Mouse (Mus musculus) forebrain, embryonic 14.5 days (tissue): Measurements from ENCODE around the gene Gpatch1. TPM values are rescaled to one million over a fixed set of nuclear protein-coding genes. Genes with fewer than 3 reads are reported as not detected.
A peak's percentile ranks its signal among the peaks of the same experiment; 100 is the strongest.
"Not testable (repeated sequence)": the region's sequence is repeated elsewhere in the genome, so short reads cannot be mapped to it uniquely, and the experiment has no call there.

ENCODE experiments used
- ATAC-seq: fragments of 200-750 bp; cut with Nextera tagmentation; 2 replicates; pipeline ENCODE4 v1.8.0; 2017; ENCODE audit warnings: mild to moderate bottlenecking, moderate library complexity
- DNase-seq: peaks from one replicate; pipeline ENCODE4 v3.0.0-alpha.2; 2015; ENCODE audit warnings: low spot score
- H3K27ac ChIP-seq: fragments of 300-500 bp; sonication (generic); 2 replicates; pipeline ENCODE4 v1.5.1; 2014; ENCODE audit warnings: low read depth, mild to moderate bottlenecking, control low read depth, low read length, moderate library complexity
- H3K27me3 ChIP-seq: fragments of 300-500 bp; sonication (generic); replicated peaks from 2 replicates; pipeline ENCODE4 v1.6.1; 2014; ENCODE audit warnings: low read length, control low read depth, mixed read lengths; ENCODE audit not compliant: control insufficient read depth, insufficient read depth
- H3K36me3 ChIP-seq: fragments of 300-500 bp; sonication (generic); 2 replicates; pipeline ENCODE4 v1.6.1; 2014; ENCODE audit warnings: low read length, control low read depth; ENCODE audit not compliant: control insufficient read depth, insufficient read depth
- H3K4me1 ChIP-seq: fragments of 300-500 bp; sonication (generic); 2 replicates; pipeline ENCODE4 v1.6.1; 2014; ENCODE audit warnings: antibody characterized with exemption, low read length, control low read depth; ENCODE audit not compliant: control insufficient read depth, insufficient read depth
- H3K4me2 ChIP-seq: fragments of 300-500 bp; sonication (generic); 2 replicates; pipeline ENCODE4 v1.6.1; 2014; ENCODE audit warnings: mild to moderate bottlenecking, control low read depth, low read length
- H3K4me3 ChIP-seq: fragments of 300-500 bp; sonication (generic); 2 replicates; pipeline ENCODE4 v1.5.1; 2014; ENCODE audit warnings: low read depth, low read length, control low read depth
- H3K9ac ChIP-seq: fragments of 300-500 bp; sonication (generic); 2 replicates; pipeline ENCODE4 v1.6.1; 2014; ENCODE audit warnings: mild to moderate bottlenecking, low read length, control low read depth, moderate library complexity
- H3K9me3 ChIP-seq: fragments of 300-500 bp; sonication (generic); replicated peaks from 2 replicates; pipeline ENCODE4 v1.6.1; 2016; ENCODE audit warnings: low read length, control low read depth, mixed read lengths; ENCODE audit not compliant: control insufficient read depth
- WGBS: fragments of 180-500 bp; shearing (Covaris S2); extraction: QIAGEN DNeasy Blood & Tissue Kit; methylation state at CpG from one replicate; pipeline ENCODE4 v1.1.7; 2014; 5-methylcytosine and 5-hydroxymethylcytosine counted together
- polyA plus RNA-seq: library from polyadenylated mRNA; unstranded; fragments of >200 nt; fragmentation: Nextera tagmentation; extraction: Ambion mirVana; gene quantifications from 2 replicates; pipeline ENCODE4 v1.2.1, GENCODE M21; 2014

Gene Gpatch1
- polyA plus RNA-seq, 1 experiment from 2014 or later = 21.2 TPM

GRCm38 (mm10) chr7:35333692-35334526 is 15.7 kb upstream of the Gpatch1 start, which contains the start of gene Rhpn2:
TSS of gene Rhpn2 (plus strand) at chr7:35334170.
- H3K4me3 ChIP-seq = peak within 1 kb of the TSS; percentile 59
- peak; percentile 97 for ATAC-seq
- no peaks in the 10 kb centered on the region for H3K9me3 ChIP-seq
- H3K4me2 ChIP-seq = peak within 1 kb of the TSS; percentile 100
- H3K27ac ChIP-seq = no peak within 1 kb of the TSS
- H3K36me3 ChIP-seq = no peaks in the 10 kb centered on the region
- peak; percentile 97 for DNase-seq
- WGBS = under 1% methylated on average over 51 of the region's 52 CpGs
- H3K4me1 ChIP-seq = peaks cover 8% of the 10 kb centered on the region
- H3K27me3 ChIP-seq = peaks cover 8% of the 10 kb centered on the region; the same call in 1 of the 2 replicates
- peak within 1 kb of the TSS; percentile 57 for H3K9ac ChIP-seq

- under 1% methylated on average over 19 of the region's 19 CpGs for WGBS
- Histone ChIP-seq H3K27me3 (peaks cover 8% of the 10 kb centered on the region; the same call in 1 of the 2 replicates), H3K4me1 (peaks cover 8% of the 10 kb centered on the region), H3K9me3 (no peaks in the 10 kb centered on the region), H3K36me3 (no peaks in the 10 kb centered on the region), H3K27ac (no peak overlapping the region), H3K9ac (peak overlapping the region; percentile 57), H3K4me2 (peak overlapping the region; percentile 100), H3K4me3 (peak overlapping the region; percentile 59)
- ATAC-seq = peak; percentile 10; the same call in 1 of the 2 replicates
- peak; percentile 50 for DNase-seq
Measured at GRCm38 (mm10) chr7:35333231-35333651, 15.0 kb upstream of the Gpatch1 start.

GRCm38 (mm10) chr7:35331590-35331989 is 13.3 kb upstream of the Gpatch1 start:
- WGBS = 60% methylated on average over 3 of the region's 3 CpGs
- no peak for ATAC-seq
- no peak overlapping the region for H3K9ac ChIP-seq
- H3K4me2 ChIP-seq = no peak overlapping the region
- peaks cover 8% of the 10 kb centered on the region for H3K4me1 ChIP-seq
- H3K9me3 ChIP-seq = no peaks in the 10 kb centered on the region
- no peak overlapping the region for H3K27ac ChIP-seq
- DNase-seq = no peak
- H3K27me3 ChIP-seq = peaks cover 8% of the 10 kb centered on the region; the same call in 1 of the 2 replicates
- no peaks in the 10 kb centered on the region for H3K36me3 ChIP-seq
- no peak overlapping the region for H3K4me3 ChIP-seq

- ATAC-seq (no peak), DNase-seq (peak; percentile 23)
- Histone ChIP-seq H3K27me3 (no peaks in the 10 kb centered on the region), H3K36me3 (no peaks in the 10 kb centered on the region), H3K4me3 (no peak overlapping the region), H3K4me1 (peaks cover 4% of the 10 kb centered on the region; the same call in 1 of the 2 replicates), H3K9me3 (no peaks in the 10 kb centered on the region), H3K27ac (no peak overlapping the region), H3K4me2 (peak overlapping the region; percentile 30; the same call in 1 of the 2 replicates), H3K9ac (peak overlapping the region; percentile 35)
- 4% methylated on average over 11 of the region's 13 CpGs for WGBS
Measured at GRCm38 (mm10) chr7:35322732-35323420, 4.6 kb upstream of the Gpatch1 start.

GRCm38 (mm10) chr7:35322161-35322560 is 3.9 kb upstream of the Gpatch1 start:
- H3K4me2 ChIP-seq = no peak overlapping the region
- H3K27me3 ChIP-seq = no peaks in the 10 kb centered on the region
- H3K27ac ChIP-seq = no peak overlapping the region
- H3K9ac ChIP-seq = no peak overlapping the region
- ATAC-seq (no peak), DNase-seq (no peak)
- no peaks in the 10 kb centered on the region for H3K9me3 ChIP-seq
- no peak overlapping the region for H3K4me3 ChIP-seq
- 50% methylated on average over 3 of the region's 3 CpGs for WGBS
- no peaks in the 10 kb centered on the region for H3K36me3 ChIP-seq
- H3K4me1 ChIP-seq = peaks cover 9% of the 10 kb centered on the region

- Histone ChIP-seq H3K4me2 (no peak overlapping the region), H3K4me1 (peaks cover 11% of the 10 kb centered on the region), H3K36me3 (no peaks in the 10 kb centered on the region), H3K4me3 (no peak overlapping the region), H3K9ac (no peak overlapping the region), H3K27ac (no peak overlapping the region), H3K27me3 (no peaks in the 10 kb centered on the region), H3K9me3 (no peaks in the 10 kb centered on the region)
- 81% methylated on average over 4 of the region's 4 CpGs for WGBS
- ATAC-seq (no peak), DNase-seq (no peak)
Measured at GRCm38 (mm10) chr7:35319755-35320154, 1.5 kb upstream of the Gpatch1 start.

GRCm38 (mm10) chr7:35319221-35319620 is 981 bp upstream of the Gpatch1 start:
- not testable (repeated sequence) for H3K27me3 ChIP-seq, H3K27ac ChIP-seq, H3K9me3 ChIP-seq, H3K4me2 ChIP-seq, DNase-seq, H3K4me3 ChIP-seq, H3K9ac ChIP-seq, ATAC-seq, H3K36me3 ChIP-seq
- H3K4me1 ChIP-seq = peaks cover 11% of the 10 kb centered on the region
- 69% methylated on average over 3 of the region's 3 CpGs for WGBS

GRCm38 (mm10) chr7:35314156-35314555 is 4.1 kb downstream of the Gpatch1 start:
- no peak overlapping the region for H3K4me2 ChIP-seq
- no peak overlapping the region for H3K9ac ChIP-seq
- peaks cover 7% of the 10 kb centered on the region for H3K4me1 ChIP-seq
- peaks cover 18% of the 10 kb centered on the region for H3K36me3 ChIP-seq
- no peaks in the 10 kb centered on the region for H3K9me3 ChIP-seq
- no peak overlapping the region for H3K4me3 ChIP-seq
- ATAC-seq (no peak), DNase-seq (no peak)
- H3K27ac ChIP-seq = no peak overlapping the region
- no peaks in the 10 kb centered on the region for H3K27me3 ChIP-seq
